Mouse (Mus musculus) midbrain, embryonic 10.5 days (tissue): ENCODE results near the gene 1700061G19Rik. TPM values are rescaled to one million over a fixed set of nuclear protein-coding genes. Genes with fewer than 3 reads are reported as not detected.
A peak's percentile ranks its signal among the peaks of the same experiment; 100 is the strongest.
"Not testable (repeated sequence)": the region's sequence is repeated elsewhere in the genome, so short reads cannot be mapped to it uniquely, and the experiment has no call there.

Experiments
- DNase-seq: peaks from one replicate; pipeline ENCODE4 v3.0.0-alpha.2; 2017; ENCODE audit warnings: low spot score
- H3K27ac ChIP-seq: fragments of 300-500 bp; sonication (generic); replicated peaks from 2 replicates; pipeline ENCODE4 v1.5.1; 2016; ENCODE audit warnings: mild to moderate bottlenecking
- H3K27me3 ChIP-seq: fragments of 300-500 bp; sonication (generic); 2 replicates; pipeline ENCODE4 v1.6.1; 2016; ENCODE audit warnings: low read depth, mild to moderate bottlenecking; ENCODE audit not compliant: poor library complexity, severe bottlenecking
- H3K36me3 ChIP-seq: fragments of 300-500 bp; sonication (generic); 2 replicates; pipeline ENCODE4 v1.6.1; 2016; ENCODE audit warnings: mild to moderate bottlenecking, moderate library complexity
- H3K4me1 ChIP-seq: fragments of 300-500 bp; sonication (generic); 2 replicates; pipeline ENCODE4 v1.6.1; 2016
- H3K4me3 ChIP-seq: fragments of 300-500 bp; sonication (generic); 2 replicates; pipeline ENCODE4 v1.5.1; 2016; ENCODE audit warnings: mild to moderate bottlenecking, moderate library complexity
- H3K9me3 ChIP-seq: fragments of 300-500 bp; sonication (generic); replicated peaks from 2 replicates; pipeline ENCODE4 v1.6.1; 2016; ENCODE audit warnings: mild to moderate bottlenecking
- WGBS: fragments of 180-500 bp; shearing (Covaris S2); methylation state at CpG from one replicate; pipeline ENCODE4 v1.1.7; 2016; 5-methylcytosine and 5-hydroxymethylcytosine counted together
- polyA plus RNA-seq: library from polyadenylated mRNA; unstranded; fragments of >200 nt; fragmentation: Nextera tagmentation; extraction: Ambion mirVana; gene quantifications from 2 replicates; pipeline ENCODE4 v1.2.1, GENCODE M21; 2016

Gene 1700061G19Rik
- polyA plus RNA-seq, 1 experiment from 2014 or later, result 0.48 TPM

GRCm38 (mm10) chr17:56907096-56907495 is 31.8 kb downstream of the 1700061G19Rik start:
- H3K4me3 ChIP-seq, result no peak overlapping the region
- 95% methylated on average over 5 of the region's 5 CpGs for WGBS
- peaks cover 8% of the 10 kb centered on the region; the same call in 1 of the 2 replicates for H3K4me1 ChIP-seq
- H3K27ac ChIP-seq, result no peak overlapping the region
- peaks cover 100% of the 10 kb centered on the region for H3K36me3 ChIP-seq
- no peaks in the 10 kb centered on the region for H3K27me3 ChIP-seq
- no peak for DNase-seq
- no peaks in the 10 kb centered on the region for H3K9me3 ChIP-seq

- Histone ChIP-seq H3K4me1 (peaks cover 8% of the 10 kb centered on the region; the same call in 1 of the 2 replicates), H3K27me3 (no peaks in the 10 kb centered on the region), H3K36me3 (peaks cover 100% of the 10 kb centered on the region), H3K27ac (no peak overlapping the region), H3K4me3 (no peak overlapping the region), H3K9me3 (no peaks in the 10 kb centered on the region)
- DNase-seq, result no peak
- 89% methylated on average over 9 of the region's 9 CpGs for WGBS
Measured at GRCm38 (mm10) chr17:56907887-56908286, 32.6 kb downstream of the 1700061G19Rik start.

GRCm38 (mm10) chr17:56909764-56910163 is 34.5 kb downstream of the 1700061G19Rik start:
- not testable (repeated sequence) for H3K27me3 ChIP-seq, H3K27ac ChIP-seq, H3K4me3 ChIP-seq, H3K4me1 ChIP-seq, DNase-seq, H3K9me3 ChIP-seq
- H3K36me3 ChIP-seq, result peaks cover 100% of the 10 kb centered on the region
- WGBS, result 92% methylated on average over 2 of the region's 2 CpGs

DNA sequence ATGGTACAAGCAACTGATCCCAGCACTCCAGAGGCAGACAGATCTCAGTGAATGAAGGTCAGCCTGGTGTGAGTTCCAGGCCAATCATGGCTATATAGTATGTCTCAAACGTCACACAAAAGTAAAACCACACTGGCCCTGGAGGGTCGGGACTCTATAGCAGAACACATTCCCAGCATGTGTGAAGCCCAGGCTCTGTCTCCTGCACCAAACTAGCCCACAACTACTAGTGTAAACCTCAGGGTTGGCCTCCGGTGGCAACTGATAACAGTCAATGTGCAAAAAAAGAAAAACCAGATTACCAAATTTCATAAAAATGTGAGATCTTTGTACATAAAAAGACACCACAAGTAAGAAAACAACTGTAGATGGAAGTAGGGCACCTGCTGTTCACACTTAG is 37.7 kb downstream of the 1700061G19Rik start:
- Histone ChIP-seq H3K27ac (no peak overlapping the region), H3K4me3 (no peak overlapping the region), H3K4me1 (peaks cover 3% of the 10 kb centered on the region; the same call in 1 of the 2 replicates), H3K36me3 (peaks cover 99% of the 10 kb centered on the region), H3K27me3 (no peaks in the 10 kb centered on the region), H3K9me3 (no peaks in the 10 kb centered on the region)
- 94% methylated on average over 3 of the region's 3 CpGs for WGBS
- DNase-seq, result no peak

DNA sequence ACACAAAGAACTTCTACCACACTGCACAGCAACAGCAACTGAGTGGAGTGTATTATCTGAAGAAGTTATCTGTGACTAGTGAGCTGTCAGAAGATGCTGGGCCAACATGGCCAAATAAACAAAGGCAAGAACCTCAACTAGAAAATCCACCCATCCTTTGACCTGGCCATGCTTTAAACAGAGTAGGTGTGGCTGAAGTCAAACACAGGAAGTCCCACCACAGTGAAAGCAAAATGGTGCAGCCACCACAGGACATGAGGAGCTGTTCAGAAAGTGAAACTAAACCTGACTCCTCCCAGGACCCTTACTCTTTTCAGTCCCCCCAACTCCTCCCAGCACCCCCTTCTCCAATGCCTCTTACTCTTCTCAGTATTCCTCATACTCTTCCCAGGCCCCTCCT is 38.2 kb downstream of the 1700061G19Rik start:
- Histone ChIP-seq H3K27ac (no peak overlapping the region), H3K36me3 (peaks cover 99% of the 10 kb centered on the region), H3K9me3 (no peaks in the 10 kb centered on the region), H3K27me3 (no peaks in the 10 kb centered on the region), H3K4me3 (no peak overlapping the region), H3K4me1 (no peaks in the 10 kb centered on the region)
- DNase-seq, result no peak

GRCm38 (mm10) chr17:56917166-56917565 is 41.9 kb downstream of the 1700061G19Rik start:
- DNase-seq, result no peak
- Histone ChIP-seq H3K4me1 (no peaks in the 10 kb centered on the region), H3K27ac (no peak overlapping the region), H3K36me3 (peaks cover 99% of the 10 kb centered on the region), H3K9me3 (no peaks in the 10 kb centered on the region), H3K4me3 (no peak overlapping the region), H3K27me3 (no peaks in the 10 kb centered on the region)
- 92% methylated on average over 2 of the region's 2 CpGs for WGBS

- H3K4me3 ChIP-seq, result no peak overlapping the region
- 90% methylated on average over 3 of the region's 3 CpGs for WGBS
- H3K27me3 ChIP-seq, result no peaks in the 10 kb centered on the region
- no peaks in the 10 kb centered on the region for H3K4me1 ChIP-seq
- peaks cover 99% of the 10 kb centered on the region for H3K36me3 ChIP-seq
- H3K9me3 ChIP-seq, result no peaks in the 10 kb centered on the region; the same call in 1 of the 2 replicates
- DNase-seq, result no peak
- H3K27ac ChIP-seq, result no peak overlapping the region
Measured at GRCm38 (mm10) chr17:56919725-56920124, 44.4 kb downstream of the 1700061G19Rik start.

GRCm38 (mm10) chr17:56925998-56926397 is 50.7 kb downstream of the 1700061G19Rik start:
- Histone ChIP-seq H3K36me3 (peaks cover 90% of the 10 kb centered on the region), H3K9me3 (no peaks in the 10 kb centered on the region; the same call in 1 of the 2 replicates), H3K4me1 (peaks cover 7% of the 10 kb centered on the region; the same call in 1 of the 2 replicates), H3K4me3 (no peak overlapping the region), H3K27ac (no peak overlapping the region), H3K27me3 (no peaks in the 10 kb centered on the region)
- 95% methylated on average over 2 of the region's 2 CpGs for WGBS
- DNase-seq, result no peak

- H3K27me3 ChIP-seq, result no peaks in the 10 kb centered on the region
- no peak overlapping the region for H3K27ac ChIP-seq
- H3K36me3 ChIP-seq, result peaks cover 87% of the 10 kb centered on the region
- H3K4me1 ChIP-seq, result peaks cover 31% of the 10 kb centered on the region
- H3K9me3 ChIP-seq, result no peaks in the 10 kb centered on the region
- no peak overlapping the region for H3K4me3 ChIP-seq
- DNase-seq, result no peak
Measured at GRCm38 (mm10) chr17:56929101-56929500, 53.8 kb downstream of the 1700061G19Rik start.

DNA sequence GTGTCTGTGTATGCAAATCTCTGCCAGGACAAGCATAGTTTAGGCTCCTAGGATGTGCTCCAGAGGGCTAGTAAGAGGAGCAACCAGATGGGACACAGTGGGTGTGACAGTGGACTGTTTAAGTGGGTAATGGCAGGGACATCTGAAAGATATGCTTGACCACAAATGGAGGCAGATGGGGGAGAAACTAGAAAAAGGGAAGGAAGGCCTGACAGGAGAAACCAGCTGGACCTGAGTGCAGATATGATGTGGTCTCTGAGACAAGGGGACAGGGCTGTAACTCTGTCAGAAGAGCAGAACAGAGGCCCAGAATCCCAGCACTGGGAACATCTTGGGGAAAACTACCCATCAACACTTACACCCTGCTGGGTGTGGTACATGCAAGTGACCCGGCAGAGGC is 54.3 kb downstream of the 1700061G19Rik start:
- Histone ChIP-seq H3K4me3 (no peak overlapping the region), H3K4me1 (peaks cover 35% of the 10 kb centered on the region), H3K27ac (no peak overlapping the region), H3K27me3 (no peaks in the 10 kb centered on the region), H3K36me3 (peaks cover 82% of the 10 kb centered on the region), H3K9me3 (no peaks in the 10 kb centered on the region)
- DNase-seq, result no peak
- WGBS, result 95% methylated on average over 1 of the region's 1 CpGs

- Histone ChIP-seq H3K27me3 (no peaks in the 10 kb centered on the region), H3K4me3 (no peak overlapping the region), H3K9me3 (no peaks in the 10 kb centered on the region), H3K4me1 (peaks cover 38% of the 10 kb centered on the region), H3K27ac (no peak overlapping the region), H3K36me3 (peaks cover 77% of the 10 kb centered on the region)
- WGBS, result 93% methylated on average over 8 of the region's 8 CpGs
- no peak for DNase-seq
Measured at GRCm38 (mm10) chr17:56930026-56930425, 54.7 kb downstream of the 1700061G19Rik start.

DNA sequence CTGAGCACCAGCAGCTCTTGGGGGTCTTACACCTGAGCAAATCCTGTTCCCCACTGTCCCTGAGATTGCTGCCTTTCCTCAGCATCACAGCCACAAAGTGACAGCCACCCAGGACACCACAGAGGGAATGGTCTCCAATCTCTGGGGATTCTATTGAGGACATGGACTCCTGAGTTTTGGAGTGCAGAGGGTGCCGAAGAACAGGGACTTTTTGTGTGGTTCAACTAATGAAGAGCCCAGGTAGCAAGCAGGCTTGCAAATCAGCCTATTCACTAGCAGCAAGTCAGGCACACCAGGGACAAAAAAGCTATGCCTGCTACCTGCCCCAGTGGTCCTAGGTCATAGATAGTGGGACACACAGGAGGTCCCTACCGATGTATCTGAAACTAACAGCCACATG is 58.1 kb downstream of the 1700061G19Rik start:
- peaks cover 42% of the 10 kb centered on the region for H3K4me1 ChIP-seq
- H3K27me3 ChIP-seq, result peaks cover 11% of the 10 kb centered on the region
- WGBS, result 95% methylated on average over 2 of the region's 2 CpGs
- peak overlapping the region; percentile 97 for H3K4me3 ChIP-seq
- peaks cover 44% of the 10 kb centered on the region for H3K36me3 ChIP-seq
- no peak overlapping the region for H3K27ac ChIP-seq
- DNase-seq, result no peak
- H3K9me3 ChIP-seq, result no peaks in the 10 kb centered on the region

DNA sequence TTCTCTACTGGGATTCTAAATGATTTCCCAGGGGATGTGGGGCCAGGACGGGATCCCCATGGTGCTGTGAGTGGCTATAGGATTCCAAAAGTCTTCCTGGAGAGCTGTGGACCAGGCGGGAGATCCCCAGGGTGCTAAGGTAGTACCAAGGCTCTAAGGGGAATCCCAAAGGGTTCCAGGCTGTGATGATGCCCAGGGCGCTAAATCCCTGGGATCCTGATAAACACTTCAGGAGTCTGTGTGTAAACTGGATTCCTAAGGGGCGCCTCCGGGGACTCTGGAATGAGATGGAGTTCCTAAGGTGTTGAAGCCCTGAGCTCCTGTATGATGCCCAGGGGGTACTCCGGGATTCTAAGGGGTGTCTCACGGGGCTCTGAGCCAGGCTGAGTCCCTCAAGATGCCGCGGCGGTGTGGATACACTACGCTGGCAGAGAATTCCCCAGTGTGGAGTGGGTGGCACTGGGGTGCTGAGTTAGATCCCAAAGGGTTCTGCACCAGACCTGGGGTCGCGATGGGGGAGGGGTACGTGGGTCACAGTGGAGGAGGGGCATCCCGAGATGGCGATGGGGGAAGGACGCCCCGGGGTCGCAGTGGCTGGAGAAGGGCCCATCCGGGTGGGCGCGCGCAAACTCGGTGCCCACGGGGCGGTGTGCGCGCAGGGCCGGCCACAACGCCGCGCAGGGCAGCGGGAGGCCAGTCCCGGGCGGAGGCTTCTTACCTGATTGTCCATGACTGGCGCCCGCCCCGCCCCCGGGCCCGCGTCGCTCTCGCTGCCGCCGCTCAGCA is 59.5 kb downstream of the 1700061G19Rik start:
- Histone ChIP-seq H3K4me1 (peaks cover 42% of the 10 kb centered on the region), H3K9me3 (no peaks in the 10 kb centered on the region), H3K27me3 (peaks cover 11% of the 10 kb centered on the region), H3K4me3 (peak overlapping the region; percentile 97), H3K36me3 (peaks cover 39% of the 10 kb centered on the region), H3K27ac (peak overlapping the region; percentile 98)
- DNase-seq, result no peak
- WGBS, result under 1% methylated on average over 45 of the region's 45 CpGs
